Mouse (Mus musculus): ENCODE measurements around the gene Slc30a7. TPM values are rescaled to one million over a fixed set of nuclear protein-coding genes. Genes with fewer than 3 reads are reported as not detected.

Gene Slc30a7
- total RNA-seq, 1 experiment: 25.1 TPM

DNA sequence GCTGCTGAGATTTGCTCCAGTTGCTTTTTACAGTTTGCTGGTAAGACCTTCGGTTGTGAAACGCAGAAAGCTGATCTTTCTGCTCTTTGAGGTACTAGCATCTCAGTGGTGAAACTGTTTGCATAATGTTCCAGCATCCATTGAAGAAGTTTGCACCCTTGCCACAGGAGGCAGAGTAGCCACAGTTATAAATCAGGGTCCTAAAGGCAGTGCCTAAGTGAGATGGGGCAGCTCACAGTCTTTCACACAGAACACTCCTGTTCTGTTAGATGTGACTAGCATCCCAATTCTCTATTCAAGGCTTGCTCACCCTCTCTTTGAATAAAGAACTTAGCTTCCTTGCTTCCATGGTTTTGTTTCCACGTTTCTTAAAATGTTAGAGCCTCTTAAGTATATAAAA, 102.1 kb downstream of the Slc30a7 start:
- in situ Hi-C loops (cut with MboI; ENCODE audit: low sequenced_read_pairs in 2 of 2, unreplicated experiment in 2 of 2): no loop called here
- no peak for DNase-seq (ENCODE audit: low read depth, low spot score)
- Histone ChIP-seq H3K4me3 (ENCODE audit: insufficient read depth in 1 of 2, low read depth in 1 of 2, low read length in 2 of 2, poor library complexity in 1 of 2, severe bottlenecking in 1 of 2) (no peak overlapping the region), H3K9me3 (ENCODE audit: control insufficient read depth, insufficient read depth, low read depth, low read length) (peaks cover 2% of the 10 kb centered on the region; the same call in 1 of the 2 replicates), H3K4me1 (ENCODE audit: control insufficient read depth in 2 of 2, insufficient read depth in 2 of 2, low read length in 2 of 2, poor library complexity in 1 of 2) (no peaks in the 10 kb centered on the region), H3K27ac (ENCODE audit: insufficient read depth, low read depth, low read length, poor library complexity, severe bottlenecking) (no peak overlapping the region), H3K36me3 (ENCODE audit: control insufficient read depth, insufficient read depth, low read length, poor library complexity, severe bottlenecking) (peaks cover 26% of the 10 kb centered on the region), H3K9ac (ENCODE audit: insufficient read depth, low read depth, low read length, poor library complexity, severe bottlenecking) (no peak overlapping the region)
- TF ChIP-seq ZC3H11A (IDR thresholded peaks at IDR 0.05; ENCODE audit: borderline replicate concordance, low read depth, low read length): no peak
- TF ChIP-seq CHD2 (IDR thresholded peaks at IDR 0.05; ENCODE audit: low read depth, low read length): no peak
- no peak for TF ChIP-seq MAFK (IDR thresholded peaks at IDR 0.05; ENCODE audit: insufficient read depth, low read depth, low read length)
- no peak for TF ChIP-seq ZNF384 (IDR thresholded peaks at IDR 0.05; ENCODE audit: low read depth, low read length)

- no peak for DNase-seq (ENCODE audit: low read depth, low spot score)
- H3K27ac ChIP-seq (ENCODE audit: insufficient read depth, low read depth, low read length, poor library complexity, severe bottlenecking): no peak overlapping the region
- peaks cover 2% of the 10 kb centered on the region; the same call in 1 of the 2 replicates for H3K9me3 ChIP-seq (ENCODE audit: control insufficient read depth, insufficient read depth, low read depth, low read length)
- no peaks in the 10 kb centered on the region for H3K4me1 ChIP-seq (ENCODE audit: control insufficient read depth in 2 of 2, insufficient read depth in 2 of 2, low read length in 2 of 2, poor library complexity in 1 of 2)
- TF ChIP-seq CHD2 (IDR thresholded peaks at IDR 0.05; ENCODE audit: low read depth, low read length) (no peak), MAFK (IDR thresholded peaks at IDR 0.05; ENCODE audit: insufficient read depth, low read depth, low read length) (no peak)
- no peak overlapping the region for H3K9ac ChIP-seq (ENCODE audit: insufficient read depth, low read depth, low read length, poor library complexity, severe bottlenecking)
- in situ Hi-C loops (cut with MboI; ENCODE audit: low sequenced_read_pairs in 2 of 2, unreplicated experiment in 2 of 2): no loop called here
- H3K36me3 ChIP-seq (ENCODE audit: control insufficient read depth, insufficient read depth, low read length, poor library complexity, severe bottlenecking): peaks cover 26% of the 10 kb centered on the region
- H3K4me3 ChIP-seq (ENCODE audit: insufficient read depth in 1 of 2, low read depth in 1 of 2, low read length in 2 of 2, poor library complexity in 1 of 2, severe bottlenecking in 1 of 2): no peak overlapping the region
Observed at GRCm38 (mm10) chr3:115902301-115902956, 104.8 kb downstream of the Slc30a7 start.

- Histone ChIP-seq H3K36me3 (ENCODE audit: control insufficient read depth, insufficient read depth, low read length, poor library complexity, severe bottlenecking) (peaks cover 15% of the 10 kb centered on the region), H3K4me3 (ENCODE audit: insufficient read depth in 1 of 2, low read depth in 1 of 2, low read length in 2 of 2, poor library complexity in 1 of 2, severe bottlenecking in 1 of 2) (no peak overlapping the region), H3K4me1 (ENCODE audit: control insufficient read depth in 2 of 2, insufficient read depth in 2 of 2, low read length in 2 of 2, poor library complexity in 1 of 2) (no peaks in the 10 kb centered on the region), H3K27ac (ENCODE audit: insufficient read depth, low read depth, low read length, poor library complexity, severe bottlenecking) (no peak overlapping the region), H3K9ac (ENCODE audit: insufficient read depth, low read depth, low read length, poor library complexity, severe bottlenecking) (no peak overlapping the region), H3K9me3 (ENCODE audit: control insufficient read depth, insufficient read depth, low read depth, low read length) (no peaks in the 10 kb centered on the region)
- in situ Hi-C loops (cut with MboI; ENCODE audit: low sequenced_read_pairs in 2 of 2, unreplicated experiment in 2 of 2): no loop called here
- no peak for DNase-seq (ENCODE audit: low read depth, low spot score)
- TF ChIP-seq CHD2 (IDR thresholded peaks at IDR 0.05; ENCODE audit: low read depth, low read length): no peak
- no peak for TF ChIP-seq ZNF384 (IDR thresholded peaks at IDR 0.05; ENCODE audit: low read depth, low read length)
- no peak for TF ChIP-seq ZC3H11A (IDR thresholded peaks at IDR 0.05; ENCODE audit: borderline replicate concordance, low read depth, low read length)
- no peak for TF ChIP-seq HCFC1 (IDR thresholded peaks at IDR 0.05; ENCODE audit: borderline replicate concordance, insufficient read depth, low read length)
- no peak for TF ChIP-seq MAFK (IDR thresholded peaks at IDR 0.05; ENCODE audit: insufficient read depth, low read depth, low read length)
Observed at GRCm38 (mm10) chr3:115898354-115898948, 108.8 kb downstream of the Slc30a7 start.

DNA sequence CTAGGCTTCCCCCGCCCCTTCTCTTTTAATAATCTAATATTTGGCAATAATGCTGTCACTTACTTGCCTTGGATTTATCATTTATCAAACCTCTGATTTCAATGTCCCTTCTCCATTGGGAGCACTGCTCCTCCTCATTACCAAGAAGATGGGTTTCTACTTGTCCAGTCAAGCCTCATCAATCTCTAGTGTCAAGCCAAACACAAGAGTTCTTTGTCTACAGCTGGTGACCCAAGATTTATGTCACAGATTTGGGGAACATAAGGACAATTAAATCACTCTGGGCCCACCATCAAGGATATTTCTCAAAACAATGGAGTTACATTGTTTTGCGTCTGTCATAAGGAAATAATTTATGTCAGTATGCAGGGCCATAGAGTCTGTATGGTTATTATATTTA, 114.0 kb downstream of the Slc30a7 start:
- no peaks in the 10 kb centered on the region for H3K9me3 ChIP-seq (ENCODE audit: control insufficient read depth, insufficient read depth, low read depth, low read length)
- no peak for TF ChIP-seq ZNF384 (IDR thresholded peaks at IDR 0.05; ENCODE audit: low read depth, low read length)
- no peak for TF ChIP-seq ZC3H11A (IDR thresholded peaks at IDR 0.05; ENCODE audit: borderline replicate concordance, low read depth, low read length)
- no peak for TF ChIP-seq HCFC1 (IDR thresholded peaks at IDR 0.05; ENCODE audit: borderline replicate concordance, insufficient read depth, low read length)
- no peak for TF ChIP-seq MAFK (IDR thresholded peaks at IDR 0.05; ENCODE audit: insufficient read depth, low read depth, low read length)
- TF ChIP-seq CHD2 (IDR thresholded peaks at IDR 0.05; ENCODE audit: low read depth, low read length): no peak
- H3K4me3 ChIP-seq (ENCODE audit: insufficient read depth in 1 of 2, low read depth in 1 of 2, low read length in 2 of 2, poor library complexity in 1 of 2, severe bottlenecking in 1 of 2): no peak overlapping the region
- DNase-seq (ENCODE audit: low read depth, low spot score): no peak
- 0 out of 4 replicates have a peak, but pooled peaks cover 0 to 1% of the 10 kb centered on the region in 2 experiments for H3K4me1 ChIP-seq (ENCODE audit: control insufficient read depth in 2 of 2, insufficient read depth in 2 of 2, low read length in 2 of 2, poor library complexity in 1 of 2)
- H3K27ac ChIP-seq (ENCODE audit: insufficient read depth, low read depth, low read length, poor library complexity, severe bottlenecking): no peak overlapping the region
- in situ Hi-C loops (cut with MboI; ENCODE audit: low sequenced_read_pairs in 2 of 2, unreplicated experiment in 2 of 2): no loop called here
- H3K36me3 ChIP-seq (ENCODE audit: control insufficient read depth, insufficient read depth, low read length, poor library complexity, severe bottlenecking): 0 out of 2 replicates have a peak, but pooled peaks cover 2% of the 10 kb centered on the region
- no peak overlapping the region for H3K9ac ChIP-seq (ENCODE audit: insufficient read depth, low read depth, low read length, poor library complexity, severe bottlenecking)

All from ES-E14 (cell line).